Mouse (Mus musculus) right cerebral cortex, postnatal 10 days (tissue): Measurements from ENCODE around the gene Mkrn1.
A peak's percentile ranks its signal among the peaks of the same experiment; 100 is the strongest.
"Not testable (repeated sequence)": the region's sequence is repeated elsewhere in the genome, so short reads cannot be mapped to it uniquely, and the experiment has no call there.

Source experiments
- DNase-seq, 2 experiments: peaks; one replicate each; pipeline ENCODE4 v3.0.0; 2021; ENCODE audit warnings: low spot score in 2 of 2

Mkrn1 gene

GRCm38 (mm10) chr6:39419851-39420721 lies at the start of gene Mkrn1:
Mkrn1 (minus strand) TSS chr6:39420462.
- DNase-seq: peak; percentile 88 to 90

DNA sequence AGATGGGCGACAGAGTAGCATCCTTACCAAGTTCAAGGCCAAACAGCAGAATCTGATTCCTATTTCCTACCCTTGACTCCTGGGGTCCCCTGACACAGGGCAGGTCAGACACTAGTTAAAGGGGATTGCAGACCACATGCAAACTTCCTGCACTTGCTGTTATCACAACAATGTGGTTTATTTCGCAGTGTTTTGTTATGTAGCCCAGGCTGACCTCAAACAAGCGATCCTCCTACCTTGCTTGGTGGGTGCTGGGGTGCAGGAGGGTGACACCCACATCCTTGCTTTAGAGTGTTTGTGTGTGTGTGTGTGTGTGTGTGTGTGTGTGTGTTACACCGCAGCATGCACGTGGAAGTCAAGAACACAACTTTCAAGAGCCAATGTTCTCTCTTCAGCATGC lies 49.2 kb upstream of the Mkrn1 start:
- no peak for DNase-seq

GRCm38 (mm10) chr6:39462621-39463538 lies 42.6 kb upstream of the Mkrn1 start:
- DNase-seq: peak; percentile 83 to 90

DNA sequence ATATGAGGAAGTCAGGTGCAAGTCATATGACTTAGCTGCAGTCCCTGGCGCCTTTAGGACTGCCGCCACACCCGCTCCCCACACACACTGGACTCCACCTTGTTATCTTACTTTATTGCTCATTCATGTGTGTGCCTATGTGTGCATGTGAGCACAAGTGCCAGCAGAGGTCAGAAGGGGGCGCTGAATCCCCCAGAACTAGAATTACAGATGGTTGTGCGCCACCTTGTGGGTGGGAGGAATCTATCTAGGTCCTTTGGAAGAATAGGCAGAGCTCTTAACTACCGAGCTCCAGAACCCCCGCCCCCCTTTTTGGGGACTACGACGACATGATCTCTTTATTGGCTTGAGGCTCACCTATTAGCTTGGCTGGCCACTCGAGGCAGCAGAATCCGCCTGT lies 39.8 kb upstream of the Mkrn1 start:
- no peak for DNase-seq

DNA sequence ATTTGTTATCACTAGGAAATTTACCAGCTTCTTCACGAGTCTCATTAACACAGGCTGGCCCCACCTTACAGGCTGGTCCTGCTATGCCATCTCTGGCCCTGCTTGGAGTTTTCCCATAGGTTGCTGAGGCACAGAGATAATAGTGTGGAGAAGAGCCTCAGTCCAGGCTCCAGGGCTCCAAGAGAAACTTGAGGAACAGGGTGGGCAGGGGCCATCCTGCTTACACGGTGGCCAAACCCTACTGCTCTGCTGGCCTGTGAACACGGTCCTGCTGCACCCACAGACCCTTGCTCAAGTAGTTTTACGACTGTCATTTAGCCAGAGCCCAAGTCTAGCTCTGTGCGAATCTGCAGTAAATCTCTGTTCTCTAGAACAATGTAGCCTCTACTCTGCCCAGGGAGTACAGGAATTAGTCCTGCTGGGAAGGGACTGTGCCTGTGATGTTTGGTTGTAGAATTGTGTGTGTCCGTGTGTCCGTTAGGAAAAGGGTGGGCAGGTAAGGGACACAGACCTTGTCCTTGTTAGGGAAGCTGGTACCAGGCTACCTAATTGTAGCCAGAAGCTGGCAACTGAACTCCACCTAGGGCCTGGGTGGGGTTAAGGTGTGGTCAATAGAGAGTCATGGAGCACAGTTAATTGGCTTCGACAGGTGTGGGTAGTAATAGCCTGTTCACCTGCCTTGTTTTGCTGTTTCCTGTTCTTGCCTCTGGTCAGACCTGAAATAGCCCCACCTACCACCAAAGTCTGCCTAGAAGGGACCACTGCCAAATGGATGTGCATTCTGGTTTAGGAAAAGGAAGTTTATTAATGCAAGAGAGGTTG lies 35.3 kb upstream of the Mkrn1 start:
- DNase-seq: no peak

DNA sequence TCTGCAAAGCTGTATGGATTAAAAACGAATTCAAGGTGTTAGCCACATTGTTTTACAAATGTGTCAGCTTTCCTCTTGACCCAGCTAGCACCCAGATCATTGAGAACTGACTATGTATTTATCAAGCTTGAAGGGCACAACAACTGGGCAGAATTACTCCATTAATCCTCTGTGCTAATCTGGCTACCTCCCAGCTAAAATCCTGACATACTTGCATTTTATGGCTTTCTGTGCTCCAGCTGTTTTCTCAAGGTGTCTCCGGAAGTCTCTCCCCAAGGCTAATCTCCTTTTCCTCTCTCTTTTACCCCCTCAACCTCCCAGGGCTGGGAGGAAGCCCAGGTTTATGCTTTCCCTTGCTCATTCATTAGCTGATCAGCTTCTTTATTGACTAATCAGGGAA lies 34.4 kb upstream of the Mkrn1 start:
- no peak for DNase-seq

GRCm38 (mm10) chr6:39453564-39453963 lies 33.3 kb upstream of the Mkrn1 start:
- DNase-seq: no peak

- no peak for DNase-seq
Observed at GRCm38 (mm10) chr6:39451033-39451432, 30.8 kb upstream of the Mkrn1 start.

- DNase-seq: no peak
Observed at GRCm38 (mm10) chr6:39450580-39450979, 30.3 kb upstream of the Mkrn1 start.

DNA sequence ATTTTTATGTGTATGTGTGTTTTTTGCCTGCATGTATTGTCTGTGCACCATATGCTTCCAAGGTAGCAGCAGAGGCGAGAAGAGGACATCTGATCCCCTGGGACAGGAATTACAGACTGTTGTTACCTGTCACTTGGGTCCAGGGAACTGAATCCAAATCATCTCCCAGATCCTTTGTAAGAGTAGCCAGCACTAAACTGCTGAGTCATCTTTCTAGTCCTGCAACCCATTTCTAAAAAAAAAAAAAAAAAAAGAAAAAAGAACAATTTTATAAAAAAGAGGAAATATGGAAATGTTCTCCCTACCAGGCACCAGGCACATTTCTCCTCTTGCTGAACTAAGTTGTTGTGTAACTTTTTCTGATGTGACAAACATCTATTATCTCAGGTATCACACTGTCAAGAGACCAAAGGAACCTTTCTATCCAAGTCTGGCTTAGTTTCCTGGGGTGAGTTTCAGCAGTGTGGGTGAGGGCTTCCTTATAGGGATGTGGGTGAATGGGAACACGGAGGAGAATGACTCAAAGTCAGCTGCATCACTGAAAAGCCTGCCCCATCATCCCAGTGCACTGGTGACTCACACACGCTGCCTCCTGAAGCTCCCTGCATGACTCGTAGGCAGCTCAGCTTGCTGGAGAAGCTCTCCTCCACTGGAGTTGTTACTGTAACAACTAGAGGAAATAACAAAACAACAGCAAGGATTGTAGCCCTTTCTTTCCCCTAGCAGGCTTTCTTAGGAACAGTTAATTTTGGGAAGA lies 27.3 kb upstream of the Mkrn1 start:
- DNase-seq: no peak

- DNase-seq: no peak
Observed at GRCm38 (mm10) chr6:39445801-39446572, 25.7 kb upstream of the Mkrn1 start.

GRCm38 (mm10) chr6:39442786-39443287 lies 22.6 kb upstream of the Mkrn1 start:
- no peak for DNase-seq

DNA sequence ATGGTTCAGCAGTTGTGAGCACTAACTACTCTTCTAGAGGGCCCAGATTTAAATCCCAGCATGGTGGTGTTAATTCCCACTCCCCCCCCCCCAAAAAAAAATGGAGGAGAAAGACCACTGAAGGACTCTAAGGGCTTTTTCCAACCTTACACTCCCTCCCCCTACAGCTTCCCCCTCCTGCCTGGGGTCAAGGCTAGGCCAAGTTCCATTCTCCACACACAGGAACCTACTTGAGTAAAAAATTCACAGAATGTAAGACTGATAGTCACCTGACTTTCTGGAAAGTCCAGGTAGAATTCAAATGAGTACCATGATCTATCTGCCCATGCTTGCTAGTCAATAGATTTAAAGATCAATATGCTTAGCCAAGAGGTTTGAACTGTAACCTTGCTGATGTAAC lies 19.9 kb upstream of the Mkrn1 start:
- DNase-seq: no peak

GRCm38 (mm10) chr6:39437519-39437918 lies 17.3 kb upstream of the Mkrn1 start:
- DNase-seq: not testable (repeated sequence)

GRCm38 (mm10) chr6:39435875-39436274 lies 15.6 kb upstream of the Mkrn1 start:
- no peak for DNase-seq

DNA sequence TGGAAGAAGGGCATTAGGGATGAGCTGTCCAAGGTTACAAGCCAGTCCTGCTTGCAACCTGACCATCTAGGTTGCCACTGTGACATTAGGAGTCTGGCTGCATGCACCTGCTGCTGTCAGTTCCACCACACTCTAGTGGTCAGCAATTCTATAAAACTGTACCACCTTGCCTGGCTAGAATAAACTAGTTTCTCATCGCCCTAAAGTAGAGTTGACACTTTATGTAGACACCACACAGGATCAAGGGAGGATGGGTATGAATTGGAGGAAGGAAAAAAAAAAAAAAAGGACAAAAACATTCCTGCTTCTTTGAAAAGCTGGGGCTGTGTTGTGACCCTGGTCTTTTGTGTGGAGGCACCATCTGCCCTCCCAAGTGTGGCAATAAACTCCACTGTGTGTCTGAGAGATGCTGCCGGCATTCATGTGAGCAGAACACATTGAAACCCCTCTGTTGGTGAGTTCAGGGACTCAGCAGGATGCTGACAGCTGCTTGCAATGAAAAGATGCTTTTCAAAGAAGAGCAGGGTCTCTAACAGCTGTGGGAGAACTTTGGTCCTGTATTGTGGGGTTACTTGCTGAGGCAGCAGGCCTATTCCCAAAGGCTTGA lies 14.7 kb upstream of the Mkrn1 start:
- no peak for DNase-seq

DNA sequence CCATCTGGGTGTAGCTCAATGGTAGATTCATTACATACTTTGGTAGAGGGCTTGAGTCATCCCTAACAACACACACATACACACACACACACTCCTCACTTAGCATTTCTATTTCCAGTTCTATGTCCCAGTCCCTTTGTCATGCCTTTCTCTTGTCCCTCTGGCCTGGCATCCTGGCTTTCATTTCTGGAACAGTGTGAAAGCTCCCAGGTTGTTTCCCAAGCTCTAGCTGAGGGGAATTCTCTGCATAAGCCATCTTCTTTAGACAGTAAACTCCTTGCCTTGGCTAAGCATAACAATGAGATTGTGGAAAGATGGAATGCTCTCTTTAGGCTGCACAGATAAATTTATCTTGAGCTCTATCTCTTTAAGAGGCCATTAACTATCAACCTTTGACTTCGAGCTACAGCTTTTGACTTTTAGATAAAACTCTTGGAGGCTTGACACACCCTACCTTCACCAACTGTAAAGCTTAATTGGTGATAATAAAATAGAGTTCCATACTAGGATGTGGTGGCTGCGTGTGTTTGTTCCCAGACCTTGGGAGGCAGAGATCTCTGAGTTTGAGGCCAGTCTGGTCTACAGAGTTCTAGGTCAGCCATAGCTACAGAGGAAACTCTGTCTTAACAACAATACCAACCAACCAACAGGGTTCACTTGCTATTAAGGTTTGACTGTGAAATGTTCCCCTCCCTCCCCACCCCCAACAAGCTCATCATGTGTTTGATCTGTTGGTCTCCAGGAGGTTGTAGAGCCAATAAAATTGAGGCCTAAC lies 14.0 kb upstream of the Mkrn1 start:
- no peak for DNase-seq

- no peak for DNase-seq
Observed at GRCm38 (mm10) chr6:39433701-39434100, 13.4 kb upstream of the Mkrn1 start.

GRCm38 (mm10) chr6:39433174-39433573 lies 12.9 kb upstream of the Mkrn1 start:
- DNase-seq: no peak
